Mouse (Mus musculus): ENCODE measurements at regions not wholly inside any gene's neighbourhood (a gene's known extent, or its start where the extent isn't known, plus 50 kb on each side); places are given as distances from the start of the nearest gene placed in this dataset.

DNA sequence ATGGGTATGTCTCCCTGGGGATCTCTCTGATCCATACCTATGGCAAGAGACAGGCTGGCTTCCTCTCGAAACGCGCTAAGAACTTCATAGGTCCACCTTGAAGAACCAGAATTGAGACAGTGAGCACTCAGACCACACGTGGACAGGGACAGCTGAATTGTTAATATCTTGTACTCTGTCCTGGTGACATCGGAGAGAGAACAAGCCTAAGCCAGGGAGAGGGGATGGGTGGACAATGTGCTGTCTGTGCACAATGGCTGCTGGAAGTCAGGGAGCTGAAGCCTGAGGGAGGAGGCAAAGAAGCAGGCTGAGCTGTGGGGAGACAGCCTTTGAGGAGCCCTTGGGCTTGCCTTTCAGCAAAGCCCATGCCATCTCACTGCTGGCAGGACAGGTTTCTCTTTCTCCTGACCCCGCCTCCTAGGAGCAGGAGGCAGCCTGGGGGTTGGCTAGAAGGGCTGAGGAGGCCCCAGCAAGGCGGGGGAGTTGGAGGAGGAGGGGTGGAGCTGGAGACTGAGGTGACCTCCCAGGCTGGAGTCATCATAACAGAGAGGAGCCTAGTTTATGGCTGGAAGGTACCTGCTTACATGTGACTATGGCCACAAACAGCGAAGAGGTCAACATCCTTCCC is 238.6 kb upstream of the Stt3b start:
- H3K9ac ChIP-seq (ENCODE audit: low read length): no peak overlapping the region
- no peak overlapping the region; the same call in 1 of the 2 replicates for H3K4me2 ChIP-seq (ENCODE audit: low read length)
- DNase-seq (ENCODE audit: low spot score): no peak
- no peak overlapping the region for H3K4me3 ChIP-seq (ENCODE audit: low read depth, low read length)
- no peaks in the 10 kb centered on the region for H3K27me3 ChIP-seq (replicated peaks; ENCODE audit: control insufficient read depth, insufficient read depth, low read length)
- H3K9me3 ChIP-seq (ENCODE audit: control insufficient read depth, low read length): no peaks in the 10 kb centered on the region
- 57% methylated on average over 8 of the region's 8 CpGs for WGBS
- no peaks in the 10 kb centered on the region for H3K36me3 ChIP-seq (ENCODE audit: control insufficient read depth, insufficient read depth, low read length)
- 0 out of 2 replicates have a peak, but pooled peaks cover 2% of the 10 kb centered on the region for H3K4me1 ChIP-seq (replicated peaks; ENCODE audit: control insufficient read depth, insufficient read depth, low read length)
- peak; percentile 81 for ATAC-seq (replicated peaks; ENCODE audit: low FRiP score, low TSS enrichment, low read depth)
- no peak overlapping the region for H3K27ac ChIP-seq (ENCODE audit: low read depth)

DNA sequence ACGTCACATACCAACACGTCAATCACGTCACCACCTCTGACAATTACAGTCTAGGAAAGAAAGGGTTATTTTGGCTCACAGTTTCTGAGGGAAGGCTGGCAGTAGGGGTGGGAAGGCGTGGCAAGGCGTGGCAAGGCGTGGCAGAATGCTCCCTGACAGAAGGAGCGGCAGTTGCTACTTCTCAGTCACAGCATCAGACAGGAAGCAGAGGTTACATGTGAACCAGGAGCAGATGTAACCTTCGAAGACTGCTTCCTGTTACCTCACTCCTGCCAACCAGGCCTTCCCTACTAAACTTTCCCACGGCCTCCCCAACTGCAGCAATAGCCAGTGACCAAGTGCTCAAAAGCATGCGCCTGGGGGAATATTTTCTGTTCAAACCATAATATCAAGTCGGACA is 240.9 kb upstream of the Stt3b start:
- Histone ChIP-seq H3K4me2 (ENCODE audit: low read length) (no peak overlapping the region), H3K4me1 (replicated peaks; ENCODE audit: control insufficient read depth, insufficient read depth, low read length) (0 out of 2 replicates have a peak, but pooled peaks cover 2% of the 10 kb centered on the region), H3K36me3 (ENCODE audit: control insufficient read depth, insufficient read depth, low read length) (no peaks in the 10 kb centered on the region), H3K9me3 (ENCODE audit: control insufficient read depth, low read length) (no peaks in the 10 kb centered on the region), H3K27me3 (replicated peaks; ENCODE audit: control insufficient read depth, insufficient read depth, low read length) (no peaks in the 10 kb centered on the region), H3K27ac (ENCODE audit: low read depth) (no peak overlapping the region), H3K9ac (ENCODE audit: low read length) (no peak overlapping the region), H3K4me3 (ENCODE audit: low read depth, low read length) (no peak overlapping the region)
- DNase-seq (ENCODE audit: low spot score) (no peak), ATAC-seq (replicated peaks; ENCODE audit: low FRiP score, low TSS enrichment, low read depth) (no peak)
- WGBS: 91% methylated on average over 11 of the region's 11 CpGs

DNA sequence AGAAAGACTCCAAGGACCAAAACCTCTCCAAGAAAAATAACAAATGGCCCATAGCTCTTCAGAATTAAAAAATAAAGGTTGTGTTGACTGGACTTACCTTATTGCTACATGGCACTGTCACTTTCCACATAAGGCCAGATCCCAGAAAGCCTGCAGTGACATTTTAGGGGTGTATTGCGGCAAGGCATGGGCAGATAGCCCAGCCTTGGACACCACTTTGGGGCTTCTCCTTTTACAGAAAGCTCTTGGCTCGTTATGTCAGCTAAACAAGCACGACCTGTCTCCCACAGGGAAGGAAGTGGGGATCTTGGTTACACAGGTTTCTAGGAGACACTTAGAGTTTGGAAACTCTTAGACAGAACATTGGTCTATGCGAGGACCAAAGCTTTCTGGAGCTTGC is 241.3 kb upstream of the Stt3b start:
- Histone ChIP-seq H3K27ac (ENCODE audit: low read depth) (no peak overlapping the region), H3K4me2 (ENCODE audit: low read length) (no peak overlapping the region), H3K9ac (ENCODE audit: low read length) (no peak overlapping the region), H3K36me3 (ENCODE audit: control insufficient read depth, insufficient read depth, low read length) (no peaks in the 10 kb centered on the region), H3K4me1 (replicated peaks; ENCODE audit: control insufficient read depth, insufficient read depth, low read length) (0 out of 2 replicates have a peak, but pooled peaks cover 2% of the 10 kb centered on the region), H3K9me3 (ENCODE audit: control insufficient read depth, low read length) (no peaks in the 10 kb centered on the region), H3K4me3 (ENCODE audit: low read depth, low read length) (no peak overlapping the region), H3K27me3 (replicated peaks; ENCODE audit: control insufficient read depth, insufficient read depth, low read length) (no peaks in the 10 kb centered on the region)
- ATAC-seq (replicated peaks; ENCODE audit: low FRiP score, low TSS enrichment, low read depth) (no peak), DNase-seq (ENCODE audit: low spot score) (no peak)
- WGBS: 87% methylated on average over 4 of the region's 4 CpGs

GRCm38 (mm10) chr9:115558131-115558530 is 247.9 kb upstream of the Stt3b start:
- no peak overlapping the region for H3K9ac ChIP-seq (ENCODE audit: low read length)
- ATAC-seq (replicated peaks; ENCODE audit: low FRiP score, low TSS enrichment, low read depth) (no peak), DNase-seq (ENCODE audit: low spot score) (no peak)
- H3K9me3 ChIP-seq (ENCODE audit: control insufficient read depth, low read length): no peaks in the 10 kb centered on the region
- 83% methylated on average over 7 of the region's 7 CpGs for WGBS
- no peaks in the 10 kb centered on the region for H3K4me1 ChIP-seq (replicated peaks; ENCODE audit: control insufficient read depth, insufficient read depth, low read length)
- H3K27me3 ChIP-seq (replicated peaks; ENCODE audit: control insufficient read depth, insufficient read depth, low read length): no peaks in the 10 kb centered on the region
- no peak overlapping the region for H3K4me3 ChIP-seq (ENCODE audit: low read depth, low read length)
- no peaks in the 10 kb centered on the region for H3K36me3 ChIP-seq (ENCODE audit: control insufficient read depth, insufficient read depth, low read length)
- H3K4me2 ChIP-seq (ENCODE audit: low read length): no peak overlapping the region
- H3K27ac ChIP-seq (ENCODE audit: low read depth): no peak overlapping the region

- Histone ChIP-seq H3K27me3 (replicated peaks; ENCODE audit: control insufficient read depth, insufficient read depth, low read length) (no peaks in the 10 kb centered on the region), H3K36me3 (ENCODE audit: control insufficient read depth, insufficient read depth, low read length) (no peaks in the 10 kb centered on the region), H3K9ac (ENCODE audit: low read length) (no peak overlapping the region), H3K4me2 (ENCODE audit: low read length) (no peak overlapping the region), H3K4me1 (replicated peaks; ENCODE audit: control insufficient read depth, insufficient read depth, low read length) (no peaks in the 10 kb centered on the region), H3K4me3 (ENCODE audit: low read depth, low read length) (no peak overlapping the region), H3K9me3 (ENCODE audit: control insufficient read depth, low read length) (no peaks in the 10 kb centered on the region), H3K27ac (ENCODE audit: low read depth) (no peak overlapping the region)
- DNase-seq (ENCODE audit: low spot score) (no peak), ATAC-seq (replicated peaks; ENCODE audit: low FRiP score, low TSS enrichment, low read depth) (no peak)
- 94% methylated on average over 5 of the region's 5 CpGs for WGBS
These were observed 249.3 kb upstream of the Stt3b start for GRCm38 (mm10) chr9:115559521-115559920.

GRCm38 (mm10) chr9:115561207-115561606 is 251.0 kb upstream of the Stt3b start:
- H3K4me3 ChIP-seq (ENCODE audit: low read depth, low read length): no peak overlapping the region
- H3K27ac ChIP-seq (ENCODE audit: low read depth): no peak overlapping the region
- 87% methylated on average over 6 of the region's 6 CpGs for whole genome bisulfite sequencing
- DNase-seq (ENCODE audit: low spot score) (no peak), ATAC-seq (replicated peaks; ENCODE audit: low FRiP score, low TSS enrichment, low read depth) (no peak)
- H3K4me2 ChIP-seq (ENCODE audit: low read length): no peak overlapping the region
- H3K9ac ChIP-seq (ENCODE audit: low read length): no peak overlapping the region
- H3K4me1 ChIP-seq (replicated peaks; ENCODE audit: control insufficient read depth, insufficient read depth, low read length): no peaks in the 10 kb centered on the region
- no peaks in the 10 kb centered on the region for H3K27me3 ChIP-seq (replicated peaks; ENCODE audit: control insufficient read depth, insufficient read depth, low read length)
- H3K36me3 ChIP-seq (ENCODE audit: control insufficient read depth, insufficient read depth, low read length): no peaks in the 10 kb centered on the region
- H3K9me3 ChIP-seq (ENCODE audit: control insufficient read depth, low read length): no peaks in the 10 kb centered on the region

DNA sequence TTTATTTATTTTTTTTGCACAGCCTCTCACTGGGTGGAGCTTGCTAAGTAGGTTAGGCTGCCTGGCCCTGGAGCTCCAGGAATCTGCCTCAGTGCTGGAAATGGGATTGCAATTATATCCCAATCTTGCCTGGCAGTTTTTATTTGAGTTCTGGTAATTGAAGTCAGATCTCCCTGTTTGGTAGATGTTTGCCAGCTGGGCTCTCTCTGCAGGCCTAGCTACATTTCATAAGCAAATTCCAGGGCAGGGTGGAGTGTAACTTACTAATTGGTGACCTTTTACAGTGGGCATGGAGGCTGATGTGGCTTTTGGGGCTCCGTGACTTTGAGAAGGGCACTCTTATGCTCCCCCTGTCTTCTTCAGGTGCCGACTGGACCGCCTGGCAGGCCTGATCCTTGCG is 252.6 kb upstream of the Stt3b start:
- 45% methylated on average over 4 of the region's 4 CpGs for WGBS
- Histone ChIP-seq H3K27me3 (replicated peaks; ENCODE audit: control insufficient read depth, insufficient read depth, low read length) (no peaks in the 10 kb centered on the region), H3K4me2 (ENCODE audit: low read length) (no peak overlapping the region), H3K4me3 (ENCODE audit: low read depth, low read length) (no peak overlapping the region), H3K9ac (ENCODE audit: low read length) (no peak overlapping the region), H3K36me3 (ENCODE audit: control insufficient read depth, insufficient read depth, low read length) (no peaks in the 10 kb centered on the region), H3K9me3 (ENCODE audit: control insufficient read depth, low read length) (no peaks in the 10 kb centered on the region), H3K4me1 (replicated peaks; ENCODE audit: control insufficient read depth, insufficient read depth, low read length) (no peaks in the 10 kb centered on the region), H3K27ac (ENCODE audit: low read depth) (no peak overlapping the region)
- ATAC-seq (replicated peaks; ENCODE audit: low FRiP score, low TSS enrichment, low read depth) (no peak), DNase-seq (ENCODE audit: low spot score) (no peak)

GRCm38 (mm10) chr9:115564366-115564765 is 254.1 kb upstream of the Stt3b start:
- Histone ChIP-seq H3K27ac (ENCODE audit: low read depth) (no peak overlapping the region), H3K9ac (ENCODE audit: low read length) (no peak overlapping the region), H3K4me3 (ENCODE audit: low read depth, low read length) (no peak overlapping the region), H3K4me2 (ENCODE audit: low read length) (no peak overlapping the region), H3K4me1 (replicated peaks; ENCODE audit: control insufficient read depth, insufficient read depth, low read length) (no peaks in the 10 kb centered on the region), H3K9me3 (ENCODE audit: control insufficient read depth, low read length) (no peaks in the 10 kb centered on the region), H3K36me3 (ENCODE audit: control insufficient read depth, insufficient read depth, low read length) (no peaks in the 10 kb centered on the region), H3K27me3 (replicated peaks; ENCODE audit: control insufficient read depth, insufficient read depth, low read length) (no peaks in the 10 kb centered on the region)
- ATAC-seq (replicated peaks; ENCODE audit: low FRiP score, low TSS enrichment, low read depth) (no peak), DNase-seq (ENCODE audit: low spot score) (no peak)
- 81% methylated on average over 1 of the region's 1 CpGs for WGBS

- H3K27ac ChIP-seq (ENCODE audit: low read depth): no peak overlapping the region
- H3K27me3 ChIP-seq (replicated peaks; ENCODE audit: control insufficient read depth, insufficient read depth, low read length): no peaks in the 10 kb centered on the region
- no peaks in the 10 kb centered on the region for H3K9me3 ChIP-seq (ENCODE audit: control insufficient read depth, low read length)
- WGBS: 64% methylated on average over 7 of the region's 7 CpGs
- DNase-seq (ENCODE audit: low spot score) (no peak), ATAC-seq (replicated peaks; ENCODE audit: low FRiP score, low TSS enrichment, low read depth) (no peak)
- H3K36me3 ChIP-seq (ENCODE audit: control insufficient read depth, insufficient read depth, low read length): no peaks in the 10 kb centered on the region
- H3K4me3 ChIP-seq (ENCODE audit: low read depth, low read length): no peak overlapping the region
- no peak overlapping the region for H3K9ac ChIP-seq (ENCODE audit: low read length)
- no peak overlapping the region for H3K4me2 ChIP-seq (ENCODE audit: low read length)
- no peaks in the 10 kb centered on the region for H3K4me1 ChIP-seq (replicated peaks; ENCODE audit: control insufficient read depth, insufficient read depth, low read length)
These were observed 258.6 kb upstream of the Stt3b start for GRCm38 (mm10) chr9:115568693-115569334.
